Mouse (Mus musculus) hindbrain, embryonic 12.5 days (tissue): Measurements from ENCODE around the gene Dgka. TPM values are rescaled to one million over a fixed set of nuclear protein-coding genes. Genes with fewer than 3 reads are reported as not detected.

Experiments
- ATAC-seq: fragments of 200-750 bp; cut with Nextera tagmentation; 2 replicates; pipeline ENCODE4 v1.8.0; 2017; ENCODE audit warnings: moderate TSS enrichment; ENCODE audit not compliant: low FRiP score
- H3K27ac ChIP-seq: fragments of 300-500 bp; sonication (generic); 2 replicates; pipeline ENCODE4 v1.5.1; 2016; ENCODE audit warnings: mild to moderate bottlenecking
- H3K27me3 ChIP-seq: fragments of 300-500 bp; sonication (generic); 2 replicates; pipeline ENCODE4 v1.6.1; 2016; ENCODE audit warnings: mild to moderate bottlenecking
- H3K36me3 ChIP-seq: fragments of 300-500 bp; sonication (generic); 2 replicates; pipeline ENCODE4 v1.6.1; 2016; ENCODE audit warnings: mild to moderate bottlenecking
- H3K4me1 ChIP-seq: fragments of 300-500 bp; sonication (generic); 2 replicates; pipeline ENCODE4 v1.6.1; 2016
- H3K4me2 ChIP-seq: fragments of 300-500 bp; sonication (generic); replicated peaks from 2 replicates; pipeline ENCODE4 v1.6.1; 2016; ENCODE audit warnings: mild to moderate bottlenecking
- H3K4me3 ChIP-seq: fragments of 300-500 bp; sonication (generic); 2 replicates; pipeline ENCODE4 v1.5.1; 2016; ENCODE audit warnings: mild to moderate bottlenecking
- H3K9ac ChIP-seq: fragments of 300-500 bp; sonication (generic); 2 replicates; pipeline ENCODE4 v1.6.1; 2016; ENCODE audit warnings: mild to moderate bottlenecking, moderate library complexity
- H3K9me3 ChIP-seq: fragments of 300-500 bp; sonication (generic); replicated peaks from 2 replicates; pipeline ENCODE4 v1.6.1; 2016; ENCODE audit warnings: mild to moderate bottlenecking
- WGBS: fragments of 180-500 bp; shearing (Covaris S2); methylation state at CpG from one replicate; pipeline ENCODE4 v1.1.7; 2016; 5-methylcytosine and 5-hydroxymethylcytosine counted together
- polyA plus RNA-seq: library from polyadenylated mRNA; unstranded; fragments of >200 nt; fragmentation: Nextera tagmentation; extraction: Ambion mirVana; gene quantifications from 2 replicates; pipeline ENCODE4 v1.2.1, GENCODE M21; 2016

The Dgka gene
- polyA plus RNA-seq, 1 experiment from 2014 or later, result 7.3 TPM

DNA sequence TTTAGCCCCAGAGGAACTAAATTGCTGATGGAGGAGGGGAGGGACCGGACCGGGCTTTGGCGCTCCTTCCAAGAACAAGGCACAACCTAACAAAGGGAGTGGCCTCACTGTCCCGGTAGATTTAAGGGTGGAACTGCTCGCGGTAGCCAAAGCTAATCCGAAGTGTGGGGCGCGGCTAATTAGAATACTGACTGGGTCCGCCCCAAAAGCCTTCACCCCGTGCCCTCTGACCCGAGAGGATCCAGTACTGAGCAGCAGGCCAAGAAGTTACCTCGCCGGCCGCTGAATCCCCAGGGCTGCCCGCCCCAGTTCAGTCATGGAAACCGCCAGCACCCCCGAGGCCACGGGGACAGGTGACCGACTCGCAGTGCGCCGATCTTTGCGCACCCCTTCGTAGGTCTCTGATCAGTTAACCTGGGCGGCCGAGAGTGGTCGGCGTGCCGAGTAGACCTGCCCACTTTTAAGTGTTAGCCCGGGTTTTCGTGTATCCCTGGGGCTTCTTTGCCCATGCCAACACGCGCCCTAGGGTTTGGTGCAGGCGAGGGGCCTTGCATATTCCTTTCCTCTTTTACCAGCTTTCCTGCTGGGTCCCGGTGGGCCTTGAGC lies 3.1 kb upstream of the Dgka start, which contains the start of gene Pym1:
TSS of gene Pym1 (plus strand) at position 244 of the 606 bp plus-strand sequence.
- Histone ChIP-seq H3K4me1 (peaks cover 40% of the 10 kb centered on the region), H3K4me2 (peak within 1 kb of the TSS; percentile 79), H3K27ac (peak within 1 kb of the TSS; percentile 91), H3K4me3 (peak within 1 kb of the TSS; percentile 63), H3K27me3 (peaks cover 34% of the 10 kb centered on the region), H3K9me3 (no peaks in the 10 kb centered on the region), H3K9ac (peak within 1 kb of the TSS; percentile 63), H3K36me3 (peaks cover 3% of the 10 kb centered on the region; the same call in 1 of the 2 replicates)
- peak; percentile 79 for ATAC-seq
- 0% methylated on average over 36 of the region's 36 CpGs for WGBS

- peak overlapping the region; percentile 91 for H3K27ac ChIP-seq
- no peak for ATAC-seq
- H3K4me3 ChIP-seq, result peak overlapping the region; percentile 63
- H3K27me3 ChIP-seq, result peaks cover 40% of the 10 kb centered on the region
- H3K36me3 ChIP-seq, result no peaks in the 10 kb centered on the region; the same call in 1 of the 2 replicates
- H3K9ac ChIP-seq, result peak overlapping the region; percentile 63
- 39% methylated on average over 8 of the region's 9 CpGs for WGBS
- peaks cover 40% of the 10 kb centered on the region for H3K4me1 ChIP-seq
- H3K4me2 ChIP-seq, result peak overlapping the region; percentile 79
- no peaks in the 10 kb centered on the region for H3K9me3 ChIP-seq
Observed at GRCm38 (mm10) chr10:128746972-128747645, 2.5 kb upstream of the Dgka start.

DNA sequence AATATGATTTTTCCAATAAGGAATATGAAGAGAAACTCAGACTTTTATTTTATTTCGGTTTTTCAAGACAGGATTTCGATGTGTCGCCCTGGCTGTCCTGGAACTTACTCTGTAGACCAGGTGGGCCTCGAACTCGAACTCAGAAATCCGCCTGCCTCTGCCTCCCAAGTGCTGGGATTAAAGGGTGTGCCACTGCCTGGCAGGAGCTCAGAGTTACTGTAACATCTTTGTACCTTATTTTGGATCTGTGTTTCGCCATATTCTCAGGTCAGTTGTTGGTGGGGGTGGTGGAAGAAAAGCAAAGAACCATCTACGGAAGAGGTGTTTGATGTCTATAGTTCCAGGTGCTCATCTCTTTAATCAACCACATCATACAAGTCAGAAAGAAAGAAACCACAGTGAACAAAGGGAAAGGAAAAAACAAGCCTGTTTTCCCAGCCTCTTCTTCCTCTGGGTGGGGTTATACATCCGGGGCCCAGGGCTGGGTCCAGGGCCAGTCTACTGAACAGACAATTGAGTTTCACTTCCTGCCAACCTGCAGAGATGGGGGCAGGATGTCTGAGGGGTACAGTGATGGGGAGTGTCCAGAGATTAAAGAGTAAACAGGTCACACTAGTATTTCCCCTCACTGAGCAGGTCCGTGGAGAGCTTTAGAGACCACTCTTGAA lies 1.4 kb upstream of the Dgka start:
- H3K36me3 ChIP-seq, result no peaks in the 10 kb centered on the region
- no peak for ATAC-seq
- peaks cover 46% of the 10 kb centered on the region for H3K27me3 ChIP-seq
- H3K4me3 ChIP-seq, result no peak overlapping the region
- no peak overlapping the region for H3K9ac ChIP-seq
- peaks cover 40% of the 10 kb centered on the region for H3K4me1 ChIP-seq
- WGBS, result 92% methylated on average over 10 of the region's 10 CpGs
- H3K9me3 ChIP-seq, result no peaks in the 10 kb centered on the region
- H3K27ac ChIP-seq, result no peak overlapping the region
- no peak overlapping the region for H3K4me2 ChIP-seq

- WGBS, result 18% methylated on average over 8 of the region's 8 CpGs
- Histone ChIP-seq H3K27ac (no peak overlapping the region), H3K4me3 (peak overlapping the region; percentile 58)
Observed at GRCm38 (mm10) chr10:128744211-128744610, 444 bp downstream of the Dgka start.

DNA sequence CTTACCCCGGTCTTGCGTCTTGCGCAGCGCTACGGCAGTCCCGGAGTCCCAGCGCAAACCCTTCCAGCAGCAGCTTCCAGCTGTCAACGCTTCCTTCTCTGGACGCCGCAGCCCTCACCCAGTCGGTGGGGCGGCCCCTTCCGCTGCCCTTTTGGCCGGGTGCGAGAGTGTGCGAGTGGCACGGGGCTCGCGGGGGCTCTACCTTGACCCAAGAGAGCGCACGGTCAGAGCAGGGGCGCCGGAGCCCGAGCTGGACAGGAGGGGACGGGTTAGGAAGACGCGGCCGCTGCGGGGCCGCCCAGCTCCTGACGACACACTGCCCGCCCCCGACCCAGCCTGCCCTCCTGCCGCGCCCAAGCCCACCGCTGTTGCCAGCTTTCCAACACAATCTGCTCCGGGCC lies 864 bp downstream of the Dgka start:
- peak overlapping the region; percentile 58 for H3K4me3 ChIP-seq
- H3K4me2 ChIP-seq, result peak overlapping the region; percentile 98
- peaks cover 26% of the 10 kb centered on the region for H3K4me1 ChIP-seq
- under 1% methylated on average over 33 of the region's 37 CpGs for WGBS
- no peaks in the 10 kb centered on the region for H3K36me3 ChIP-seq
- peaks cover 46% of the 10 kb centered on the region for H3K27me3 ChIP-seq
- no peaks in the 10 kb centered on the region for H3K9me3 ChIP-seq
- peak overlapping the region; percentile 77 for H3K9ac ChIP-seq
- ATAC-seq, result 0 out of 2 replicates have a peak, but pooled peaks have one; percentile 11
- no peak overlapping the region for H3K27ac ChIP-seq

More at GRCm38 (mm10) chr10:128744211-128744610, 444 bp downstream of the Dgka start:
- ATAC-seq, result no peak
- Histone ChIP-seq H3K9me3 (no peaks in the 10 kb centered on the region), H3K4me1 (peaks cover 28% of the 10 kb centered on the region), H3K36me3 (no peaks in the 10 kb centered on the region), H3K27me3 (peaks cover 46% of the 10 kb centered on the region), H3K9ac (peak overlapping the region; percentile 77), H3K4me2 (peak overlapping the region; percentile 98)

- Histone ChIP-seq H3K4me3 (peak overlapping the region; percentile 58), H3K9me3 (no peaks in the 10 kb centered on the region), H3K27ac (no peak overlapping the region), H3K36me3 (no peaks in the 10 kb centered on the region), H3K9ac (peak overlapping the region; percentile 77), H3K4me2 (peak overlapping the region; percentile 98), H3K27me3 (peaks cover 46% of the 10 kb centered on the region), H3K4me1 (peaks cover 26% of the 10 kb centered on the region)
- ATAC-seq, result no peak
- 8% methylated on average over 7 of the region's 7 CpGs for WGBS
Observed at GRCm38 (mm10) chr10:128743235-128743634, 1.4 kb downstream of the Dgka start.

DNA sequence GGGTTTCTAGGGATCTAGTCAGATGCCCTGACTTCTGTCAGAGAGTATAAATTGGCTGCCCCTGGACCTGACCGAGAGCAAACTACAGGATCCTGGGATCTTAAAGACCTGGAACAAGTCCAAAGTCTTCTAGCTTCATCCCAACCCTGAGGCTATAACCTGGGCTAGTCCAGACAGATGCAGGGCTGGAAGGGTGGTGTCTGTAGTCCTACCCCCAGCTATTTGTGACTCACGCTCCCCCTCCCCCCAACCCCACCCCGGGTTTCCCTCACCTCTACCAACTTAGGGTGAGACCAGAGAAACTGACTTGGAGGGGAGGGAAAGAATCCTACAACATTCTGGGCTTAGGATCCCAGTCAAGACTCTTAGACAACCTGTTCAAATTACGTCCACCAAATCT lies 2.0 kb downstream of the Dgka start:
- H3K27me3 ChIP-seq, result peaks cover 46% of the 10 kb centered on the region

DNA sequence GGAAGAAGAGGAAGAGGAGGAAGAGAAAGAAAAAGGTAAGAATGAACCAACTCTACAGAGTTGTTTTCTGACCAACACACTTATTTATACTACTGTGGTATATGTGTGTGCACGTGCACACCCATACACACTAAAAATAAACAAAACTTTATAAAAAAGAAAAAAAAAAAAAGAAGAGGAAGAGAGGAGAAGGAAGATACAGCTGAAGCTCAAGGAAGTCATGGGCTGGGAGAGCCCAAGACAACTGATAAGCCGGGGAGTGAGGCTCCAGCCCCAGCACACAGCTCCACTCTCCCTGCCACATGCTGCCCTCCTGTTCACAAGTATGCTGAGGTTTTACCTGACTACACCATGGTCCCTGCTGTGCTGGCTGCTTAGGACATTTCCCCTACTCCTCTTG lies 4.4 kb downstream of the Dgka start:
- no peak overlapping the region for H3K9ac ChIP-seq
- 64% methylated on average over 2 of the region's 2 CpGs for WGBS

More for the DNA sequence above, 2.0 kb downstream of the Dgka start:
- H3K4me3 ChIP-seq, result no peak overlapping the region
- no peak for ATAC-seq
- peaks cover 26% of the 10 kb centered on the region for H3K4me1 ChIP-seq
- no peak overlapping the region for H3K4me2 ChIP-seq
- H3K9me3 ChIP-seq, result no peaks in the 10 kb centered on the region
- WGBS, result 38% methylated on average over 4 of the region's 4 CpGs
- no peaks in the 10 kb centered on the region for H3K36me3 ChIP-seq
- no peak overlapping the region for H3K9ac ChIP-seq
- no peak overlapping the region for H3K27ac ChIP-seq

DNA sequence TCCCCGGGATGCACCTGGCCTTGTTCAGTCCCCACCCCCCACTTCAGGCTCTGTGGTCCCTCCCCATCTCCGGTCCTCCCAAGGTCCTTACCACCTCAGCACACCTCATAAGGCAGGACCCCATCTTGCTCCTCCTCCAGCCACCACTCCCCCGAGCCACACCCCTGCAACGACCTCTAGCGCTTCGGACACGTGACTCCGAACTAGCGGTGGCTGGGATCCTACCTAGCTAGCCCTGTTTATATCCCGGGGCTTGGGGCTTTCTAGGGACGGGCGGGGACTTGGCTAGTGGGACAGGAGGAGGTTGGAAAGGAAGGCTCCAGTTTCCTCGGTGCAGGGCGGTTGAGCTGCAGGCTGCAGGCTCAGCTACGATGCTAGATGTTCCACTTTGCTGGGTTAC lies 7.2 kb downstream of the Dgka start:
- Histone ChIP-seq H3K4me2 (peak overlapping the region; percentile 43), H3K27ac (no peak overlapping the region)

More for the DNA sequence above, 4.4 kb downstream of the Dgka start:
- no peak for ATAC-seq
- Histone ChIP-seq H3K4me3 (no peak overlapping the region), H3K36me3 (no peaks in the 10 kb centered on the region), H3K27me3 (peaks cover 35% of the 10 kb centered on the region), H3K9me3 (no peaks in the 10 kb centered on the region), H3K27ac (no peak overlapping the region), H3K4me2 (no peak overlapping the region), H3K4me1 (peaks cover 29% of the 10 kb centered on the region)

DNA sequence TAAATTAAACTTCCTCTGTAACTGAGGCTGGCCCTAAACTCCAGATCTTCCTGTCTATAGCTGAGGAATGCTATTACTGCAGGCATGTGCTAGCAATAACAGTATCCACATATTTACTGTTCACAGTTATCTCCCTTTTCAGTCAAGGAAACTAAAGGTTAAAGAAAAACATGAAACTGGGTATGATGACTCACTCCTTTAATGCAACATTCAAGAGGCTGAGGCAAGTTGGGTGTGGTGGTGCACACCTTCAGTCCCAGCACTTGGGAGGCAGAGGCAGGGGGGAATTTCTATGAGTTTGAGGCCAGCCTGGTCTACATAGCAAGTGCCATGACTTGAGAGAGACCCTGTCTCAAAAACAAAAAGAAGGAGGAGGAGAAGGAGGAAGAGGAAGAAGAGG lies 12.7 kb downstream of the Dgka start:
- H3K9ac ChIP-seq, result no peak overlapping the region
- H3K9me3 ChIP-seq, result no peaks in the 10 kb centered on the region
- no peak overlapping the region for H3K4me2 ChIP-seq
- H3K4me1 ChIP-seq, result peaks cover 1% of the 10 kb centered on the region; the same call in 1 of the 2 replicates
- H3K4me3 ChIP-seq, result no peak overlapping the region
- ATAC-seq, result no peak
- no peaks in the 10 kb centered on the region for H3K27me3 ChIP-seq
- no peaks in the 10 kb centered on the region for H3K36me3 ChIP-seq
- no peak overlapping the region for H3K27ac ChIP-seq

More for the DNA sequence above, 7.2 kb downstream of the Dgka start:
- H3K4me3 ChIP-seq, result peak overlapping the region; percentile 3; the same call in 1 of the 2 replicates
- no peaks in the 10 kb centered on the region for H3K36me3 ChIP-seq
- H3K4me1 ChIP-seq, result peaks cover 8% of the 10 kb centered on the region; the same call in 1 of the 2 replicates
- no peaks in the 10 kb centered on the region for H3K9me3 ChIP-seq
- 4% methylated on average over 15 of the region's 15 CpGs for WGBS
- peaks cover 9% of the 10 kb centered on the region for H3K27me3 ChIP-seq
- ATAC-seq, result no peak
- no peak overlapping the region for H3K9ac ChIP-seq

DNA sequence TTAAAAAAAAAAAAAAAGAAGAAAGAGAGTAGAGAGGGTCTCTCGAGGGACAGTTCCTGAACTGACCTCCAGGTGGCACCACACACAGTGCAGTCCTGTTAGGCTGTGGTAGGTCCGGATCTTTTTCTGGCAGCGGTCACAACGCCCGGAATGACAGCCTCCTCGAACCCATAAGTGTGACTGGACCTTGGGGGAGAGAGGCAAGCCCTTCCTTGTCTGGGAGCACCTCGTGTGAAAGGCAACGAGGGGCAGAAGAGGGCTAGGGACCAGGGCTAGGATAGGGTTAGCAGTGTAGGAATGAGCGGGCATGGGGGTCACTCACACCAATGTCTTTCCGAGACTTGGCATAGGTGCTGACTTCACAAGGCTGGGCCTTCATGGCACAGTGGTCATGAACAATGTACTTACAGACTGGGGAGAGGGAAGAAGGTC lies 13.6 kb downstream of the Dgka start:
- WGBS, result 22% methylated on average over 10 of the region's 10 CpGs
- no peaks in the 10 kb centered on the region for H3K4me1 ChIP-seq
- H3K4me2 ChIP-seq, result peak overlapping the region; percentile 19; the same call in 1 of the 2 replicates

GRCm38 (mm10) chr10:128728059-128728458 lies 16.6 kb downstream of the Dgka start:
- no peak for ATAC-seq
- Histone ChIP-seq H3K36me3 (no peaks in the 10 kb centered on the region), H3K27ac (no peak overlapping the region), H3K9me3 (no peaks in the 10 kb centered on the region), H3K4me3 (no peak overlapping the region), H3K27me3 (no peaks in the 10 kb centered on the region), H3K9ac (no peak overlapping the region), H3K4me1 (no peaks in the 10 kb centered on the region), H3K4me2 (no peak overlapping the region)
- 86% methylated on average over 5 of the region's 5 CpGs for WGBS

More for the DNA sequence above, 13.6 kb downstream of the Dgka start:
- no peak overlapping the region for H3K4me3 ChIP-seq
- no peaks in the 10 kb centered on the region for H3K27me3 ChIP-seq
- no peaks in the 10 kb centered on the region for H3K9me3 ChIP-seq
- no peak overlapping the region for H3K27ac ChIP-seq
- H3K9ac ChIP-seq, result no peak overlapping the region
- no peaks in the 10 kb centered on the region for H3K36me3 ChIP-seq
- peak; percentile 29; the same call in 1 of the 2 replicates for ATAC-seq
